Mouse (Mus musculus) layer of hippocampus, postnatal 10 days (tissue): ENCODE measurements at regions not wholly inside any gene's neighbourhood (a gene's known extent, or its start where the extent isn't known, plus 50 kb on each side); places are given as distances from the start of the nearest gene placed in this dataset.

Experiments used
- DNase-seq, 2 experiments: peaks; one replicate each; pipeline ENCODE4 v3.0.0; 2021; ENCODE audit warnings: low spot score in 2 of 2

GRCm38 (mm10) chr13:93564902-93565301 lies 65.3 kb upstream of the Jmy start:
- DNase-seq, result no peak

GRCm38 (mm10) chr13:93564091-93564490 lies 64.5 kb upstream of the Jmy start:
- no peak for DNase-seq

- no peak for DNase-seq
These were observed 60.7 kb upstream of the Jmy start for GRCm38 (mm10) chr13:93560282-93560681.

GRCm38 (mm10) chr13:93558603-93559002 lies 59.0 kb upstream of the Jmy start:
- no peak for DNase-seq

GRCm38 (mm10) chr13:93556119-93556518 lies 56.5 kb upstream of the Jmy start:
- no peak for DNase-seq

GRCm38 (mm10) chr13:93554901-93555300 lies 55.3 kb upstream of the Jmy start:
- no peak for DNase-seq

- DNase-seq, result no peak
These were observed 54.3 kb upstream of the Jmy start for GRCm38 (mm10) chr13:93553932-93554331.

GRCm38 (mm10) chr13:93553271-93553670 lies 53.7 kb upstream of the Jmy start:
- DNase-seq, result no peak

GRCm38 (mm10) chr13:93550311-93550710 lies 50.7 kb upstream of the Jmy start:
- peak; percentile 25 to 39 for DNase-seq
